Mouse (Mus musculus): ENCODE data around the gene Zcchc14. TPM values are rescaled to one million over a fixed set of nuclear protein-coding genes. Genes with fewer than 3 reads are reported as not detected.

The Zcchc14 gene
- polyA plus RNA-seq, 2 experiments, result 22.4 to 37.9 TPM

- H3K4me2 ChIP-seq (replicated peaks; ENCODE audit: low read depth, low read length, severe bottlenecking), result peak overlapping the region; percentile 65
- peak; percentile 96 for ATAC-seq (ENCODE audit: low FRiP score, low read depth)
- under 1% methylated on average over 42 of the region's 47 CpGs for WGBS
- peak overlapping the region; percentile 60 for H3K9ac ChIP-seq (ENCODE audit: low read depth, low read length, severe bottlenecking)
- H3K27me3 ChIP-seq (ENCODE audit: control insufficient read depth, insufficient read depth, low read length), result no peaks in the 10 kb centered on the region
- no peaks in the 10 kb centered on the region for H3K36me3 ChIP-seq (ENCODE audit: control insufficient read depth, insufficient read depth, low read length)
- peaks cover 5% of the 10 kb centered on the region for H3K4me1 ChIP-seq (ENCODE audit: control insufficient read depth, insufficient read depth, low read length)
- DNase-seq (ENCODE audit: low spot score), result peak; percentile 97
- peak; percentile 66; the same call in 1 of the 2 replicates for TF ChIP-seq POLR2A (IDR thresholded peaks at IDR 0.05; ENCODE audit: borderline replicate concordance, extremely low read depth, insufficient read depth, insufficient read length)
- H3K4me3 ChIP-seq (replicated peaks; ENCODE audit: low read length), result peak overlapping the region; percentile 64
- H3K27ac ChIP-seq (replicated peaks; ENCODE audit: low read depth, low read length), result no peak overlapping the region
- H3K9me3 ChIP-seq (ENCODE audit: control insufficient read depth, low read length), result no peaks in the 10 kb centered on the region
Observed at GRCm38 (mm10) chr8:121585159-121585825, 67.4 kb downstream of the Zcchc14 start.

- peak overlapping the region; percentile 60; the same call in 1 of the 2 replicates for H3K9ac ChIP-seq (ENCODE audit: low read depth, low read length, severe bottlenecking)
- no peak for TF ChIP-seq POLR2A (IDR thresholded peaks at IDR 0.05; ENCODE audit: borderline replicate concordance, extremely low read depth, insufficient read depth, insufficient read length)
- WGBS, result 41% methylated on average over 13 of the region's 13 CpGs
Observed at GRCm38 (mm10) chr8:121584730-121585129, 68.0 kb downstream of the Zcchc14 start.

GRCm38 (mm10) chr8:121583653-121584052 is 69.0 kb downstream of the Zcchc14 start:
- Histone ChIP-seq H3K4me3 (replicated peaks; ENCODE audit: low read length) (no peak overlapping the region), H3K4me1 (ENCODE audit: control insufficient read depth, insufficient read depth, low read length) (peaks cover 5% of the 10 kb centered on the region), H3K36me3 (ENCODE audit: control insufficient read depth, insufficient read depth, low read length) (no peaks in the 10 kb centered on the region), H3K27ac (replicated peaks; ENCODE audit: low read depth, low read length) (no peak overlapping the region), H3K27me3 (ENCODE audit: control insufficient read depth, insufficient read depth, low read length) (no peaks in the 10 kb centered on the region), H3K4me2 (replicated peaks; ENCODE audit: low read depth, low read length, severe bottlenecking) (no peak overlapping the region), H3K9me3 (ENCODE audit: control insufficient read depth, low read length) (no peaks in the 10 kb centered on the region), H3K9ac (ENCODE audit: low read depth, low read length, severe bottlenecking) (no peak overlapping the region)
- TF ChIP-seq POLR2A (IDR thresholded peaks at IDR 0.05; ENCODE audit: borderline replicate concordance, extremely low read depth, insufficient read depth, insufficient read length), result no peak
- ATAC-seq (ENCODE audit: low FRiP score, low read depth) (no peak), DNase-seq (ENCODE audit: low spot score) (no peak)
- WGBS, result 45% methylated on average over 8 of the region's 8 CpGs

More at GRCm38 (mm10) chr8:121584730-121585129, 68.0 kb downstream of the Zcchc14 start:
- ATAC-seq (ENCODE audit: low FRiP score, low read depth) (no peak), DNase-seq (ENCODE audit: low spot score) (no peak)
- H3K4me1 ChIP-seq (ENCODE audit: control insufficient read depth, insufficient read depth, low read length), result peaks cover 5% of the 10 kb centered on the region
- H3K27me3 ChIP-seq (ENCODE audit: control insufficient read depth, insufficient read depth, low read length), result no peaks in the 10 kb centered on the region
- H3K4me2 ChIP-seq (replicated peaks; ENCODE audit: low read depth, low read length, severe bottlenecking), result peak overlapping the region; percentile 65
- no peak overlapping the region for H3K27ac ChIP-seq (replicated peaks; ENCODE audit: low read depth, low read length)
- peak overlapping the region; percentile 64 for H3K4me3 ChIP-seq (replicated peaks; ENCODE audit: low read length)
- no peaks in the 10 kb centered on the region for H3K36me3 ChIP-seq (ENCODE audit: control insufficient read depth, insufficient read depth, low read length)
- H3K9me3 ChIP-seq (ENCODE audit: control insufficient read depth, low read length), result no peaks in the 10 kb centered on the region

DNA sequence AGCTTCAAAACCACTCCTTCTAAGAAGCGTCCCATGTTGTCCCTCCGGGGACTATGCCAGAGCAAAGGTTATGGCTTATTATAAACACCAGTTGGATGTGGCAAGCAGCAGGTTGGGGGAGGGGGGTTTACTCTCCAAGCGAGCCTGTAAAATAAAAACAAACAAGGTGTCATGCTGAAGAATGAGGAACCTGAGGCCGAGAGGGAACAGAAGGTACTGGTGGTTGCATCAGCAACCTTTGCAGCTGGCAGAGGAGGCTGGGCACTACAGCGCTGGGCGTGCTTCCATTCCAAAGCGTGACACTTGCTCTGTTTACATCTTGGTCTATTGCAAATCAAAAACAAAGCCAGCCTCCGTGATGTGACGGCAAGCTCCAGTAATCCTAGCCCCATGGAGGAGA is 72.2 kb downstream of the Zcchc14 start:
- DNase-seq (ENCODE audit: low spot score) (no peak), ATAC-seq (ENCODE audit: low FRiP score, low read depth) (no peak)
- Histone ChIP-seq H3K9me3 (ENCODE audit: control insufficient read depth, low read length) (no peaks in the 10 kb centered on the region), H3K36me3 (ENCODE audit: control insufficient read depth, insufficient read depth, low read length) (no peaks in the 10 kb centered on the region), H3K27me3 (ENCODE audit: control insufficient read depth, insufficient read depth, low read length) (no peaks in the 10 kb centered on the region), H3K9ac (ENCODE audit: low read depth, low read length, severe bottlenecking) (no peak overlapping the region), H3K4me2 (replicated peaks; ENCODE audit: low read depth, low read length, severe bottlenecking) (no peak overlapping the region), H3K4me1 (ENCODE audit: control insufficient read depth, insufficient read depth, low read length) (peaks cover 24% of the 10 kb centered on the region), H3K27ac (replicated peaks; ENCODE audit: low read depth, low read length) (no peak overlapping the region), H3K4me3 (replicated peaks; ENCODE audit: low read length) (no peak overlapping the region)
- TF ChIP-seq POLR2A (IDR thresholded peaks at IDR 0.05; ENCODE audit: borderline replicate concordance, extremely low read depth, insufficient read depth, insufficient read length), result no peak
- 15% methylated on average over 9 of the region's 9 CpGs for WGBS

DNA sequence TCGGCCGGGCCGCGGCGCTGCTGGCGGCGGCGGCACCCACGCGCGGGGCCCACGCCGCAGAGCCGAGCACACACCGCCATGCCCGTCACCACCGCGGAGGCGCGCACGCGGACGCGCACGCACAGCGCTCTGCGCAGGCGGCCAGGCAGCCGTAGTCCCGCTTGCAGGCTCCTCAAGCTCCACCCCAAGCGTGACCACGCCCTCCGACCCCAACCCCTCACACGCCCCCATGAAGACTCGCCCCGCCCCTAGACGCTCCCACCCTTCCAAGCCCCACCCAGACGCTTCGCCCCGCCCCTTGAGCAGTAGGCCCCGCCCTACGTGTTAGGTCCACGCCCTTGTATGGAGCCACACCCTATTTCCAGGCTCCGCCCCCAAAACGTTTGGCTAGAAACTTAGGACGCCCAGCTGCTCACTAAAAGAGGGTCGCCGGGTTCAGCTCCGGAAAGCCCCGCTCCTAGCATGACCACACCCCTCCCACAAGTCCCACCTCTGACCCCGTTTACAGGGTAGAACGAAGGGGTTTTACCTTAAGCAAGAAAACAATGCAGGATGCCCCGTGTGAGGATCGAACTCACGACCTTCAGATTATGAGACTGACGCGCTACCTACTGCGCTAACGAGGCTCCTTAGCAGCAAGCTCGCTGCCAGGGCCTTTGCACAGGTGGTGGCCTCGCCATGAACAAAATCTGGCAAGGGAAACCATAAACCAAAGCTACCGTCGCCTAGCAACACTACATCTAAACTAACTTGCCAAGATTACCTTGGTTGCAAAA is 73.8 kb downstream of the Zcchc14 start, which contains the start of gene Fbxo31:
Gene Fbxo31, minus strand, starts transcription at position 131 of the 776 bp plus-strand sequence.
- Histone ChIP-seq H3K4me3 (replicated peaks; ENCODE audit: low read length) (peak within 1 kb of the TSS; percentile 90), H3K9ac (ENCODE audit: low read depth, low read length, severe bottlenecking) (peak within 1 kb of the TSS; percentile 83), H3K4me1 (ENCODE audit: control insufficient read depth, insufficient read depth, low read length) (peaks cover 19% of the 10 kb centered on the region), H3K9me3 (ENCODE audit: control insufficient read depth, low read length) (no peaks in the 10 kb centered on the region), H3K27me3 (ENCODE audit: control insufficient read depth, insufficient read depth, low read length) (no peaks in the 10 kb centered on the region), H3K36me3 (ENCODE audit: control insufficient read depth, insufficient read depth, low read length) (no peaks in the 10 kb centered on the region), H3K4me2 (replicated peaks; ENCODE audit: low read depth, low read length, severe bottlenecking) (peak within 1 kb of the TSS; percentile 84), H3K27ac (replicated peaks; ENCODE audit: low read depth, low read length) (no peak within 1 kb of the TSS)
- WGBS, result 2% methylated on average over 44 of the region's 63 CpGs
- ATAC-seq (ENCODE audit: low FRiP score, low read depth), result peak; percentile 92
- DNase-seq (ENCODE audit: low spot score), result peak; percentile 92
- TF ChIP-seq POLR2A (IDR thresholded peaks at IDR 0.05; ENCODE audit: borderline replicate concordance, extremely low read depth, insufficient read depth, insufficient read length), result peak; percentile 75; the same call in 1 of the 2 replicates

Measured in limb, embryonic 14.5 days (tissue).